10 mouse cellular contexts compared by ENCODE assay signal in genomic region chr9:49275976-49276375, GRCm38 (mm10). TPM values are rescaled to one million over a fixed set of nuclear protein-coding genes. Genes with fewer than 3 reads are reported as not detected.
DNase-seq lines count a peak whose midpoint lies in the region; ATAC-seq lines count a peak whose summit lies in the region.
"Had no signal": no experiment of that assay in that cellular context is flagged by ENCODE, and none has a peak within 500 bp of the region (broad histone marks: within the 10 kb centered on the region; RNA-seq: fewer than 3 reads in every experiment).

No protein-coding gene starts in this region.

- WGBS in forebrain, embryonic 15.5 days, result 19% methylated on average over 4 of the region's 4 CpGs
- WGBS in forebrain, embryonic 12.5 days, result 57% methylated on average over 4 of the region's 4 CpGs
- WGBS in neural tube, embryonic 13.5 days, result 37% methylated on average over 4 of the region's 4 CpGs
- WGBS in neural tube, embryonic 15.5 days, result 24% methylated on average over 4 of the region's 4 CpGs
- WGBS in forebrain, embryonic 16.5 days, result 21% methylated on average over 4 of the region's 4 CpGs
- 35% methylated on average over 4 of the region's 4 CpGs for WGBS in lung, embryonic 16.5 days

- no peaks in the 10 kb centered on the region for H3K27me3 ChIP-seq in forebrain, embryonic 15.5 days
- H3K27me3 ChIP-seq in forebrain, embryonic 12.5 days, result no peaks in the 10 kb centered on the region
- H3K27me3 ChIP-seq in neural tube, embryonic 13.5 days, result no peaks in the 10 kb centered on the region
- no peaks in the 10 kb centered on the region for H3K27me3 ChIP-seq in neural tube, embryonic 15.5 days (replicated peaks)
- H3K27me3 ChIP-seq in forebrain, embryonic 16.5 days (replicated peaks; ENCODE audit: control insufficient read depth, insufficient read depth, low read length), result no peaks in the 10 kb centered on the region
- H3K27me3 ChIP-seq in lung, embryonic 16.5 days (ENCODE audit: control insufficient read depth, insufficient read depth, low read depth, low read length), result no peaks in the 10 kb centered on the region
- H3K27me3 ChIP-seq: embryonic facial prominence, embryonic 12.5 days had no signal

- no peaks in the 10 kb centered on the region for H3K9me3 ChIP-seq in forebrain, embryonic 15.5 days
- H3K9me3 ChIP-seq in forebrain, embryonic 12.5 days, result no peaks in the 10 kb centered on the region
- H3K9me3 ChIP-seq in neural tube, embryonic 13.5 days, result no peaks in the 10 kb centered on the region
- no peaks in the 10 kb centered on the region for H3K9me3 ChIP-seq in neural tube, embryonic 15.5 days (replicated peaks)
- no peaks in the 10 kb centered on the region for H3K9me3 ChIP-seq in forebrain, embryonic 16.5 days (ENCODE audit: control insufficient read depth, low read length)
- H3K9me3 ChIP-seq in lung, embryonic 16.5 days (ENCODE audit: control insufficient read depth, low read length), result no peaks in the 10 kb centered on the region
- H3K9me3 ChIP-seq: embryonic facial prominence, embryonic 12.5 days had no signal

- ATAC-seq in forebrain, embryonic 15.5 days (replicated peaks), result peak; percentile 61; the same call in 1 of the 2 replicates
- no peak for ATAC-seq in forebrain, embryonic 12.5 days (ENCODE audit: low FRiP score)
- peak; percentile 78; the same call in 1 of the 2 replicates for ATAC-seq in neural tube, embryonic 13.5 days (ENCODE audit: low read depth)
- ATAC-seq in neural tube, embryonic 15.5 days (ENCODE audit: low FRiP score), result no peak
- ATAC-seq in forebrain, embryonic 16.5 days, result peak; percentile 61
- ATAC-seq in lung, embryonic 16.5 days (ENCODE audit: low read depth), result peak; percentile 80

- peaks cover 13% of the 10 kb centered on the region for H3K4me1 ChIP-seq in forebrain, embryonic 15.5 days
- H3K4me1 ChIP-seq in forebrain, embryonic 12.5 days, result peaks cover 2% of the 10 kb centered on the region
- peaks cover 21% of the 10 kb centered on the region for H3K4me1 ChIP-seq in neural tube, embryonic 13.5 days (replicated peaks)
- H3K4me1 ChIP-seq in neural tube, embryonic 15.5 days, result peaks cover 8% of the 10 kb centered on the region
- peaks cover 9% of the 10 kb centered on the region for H3K4me1 ChIP-seq in forebrain, embryonic 16.5 days (replicated peaks; ENCODE audit: control insufficient read depth, insufficient read depth, low read length)
- H3K4me1 ChIP-seq in lung, embryonic 16.5 days (replicated peaks; ENCODE audit: control insufficient read depth, insufficient read depth, low read length), result 0 out of 2 replicates have a peak, but pooled peaks cover 4% of the 10 kb centered on the region
- H3K4me1 ChIP-seq: embryonic facial prominence, embryonic 12.5 days had no signal

- DNase-seq in B cell, adult 2 months, result no peak
- DNase-seq: adrenal gland, postnatal 25 days had no signal

- H3K4me2 ChIP-seq in forebrain, embryonic 15.5 days (replicated peaks), result no peak overlapping the region
- H3K4me2 ChIP-seq in forebrain, embryonic 12.5 days, result no peak overlapping the region
- H3K4me2 ChIP-seq in neural tube, embryonic 13.5 days, result no peak overlapping the region
- H3K4me2 ChIP-seq in neural tube, embryonic 15.5 days, result no peak overlapping the region
- no peak overlapping the region for H3K4me2 ChIP-seq in forebrain, embryonic 16.5 days (ENCODE audit: low read length)
- no peak overlapping the region for H3K4me2 ChIP-seq in lung, embryonic 16.5 days (ENCODE audit: low read depth, low read length)
- H3K4me2 ChIP-seq: embryonic facial prominence, embryonic 12.5 days; midbrain, embryonic 11.5 days had no signal

- H3K27ac ChIP-seq in forebrain, embryonic 15.5 days (replicated peaks), result 0 out of 2 replicates have a peak overlapping the region, but pooled peaks have one; percentile 1
- no peak overlapping the region for H3K27ac ChIP-seq in forebrain, embryonic 12.5 days
- no peak overlapping the region for H3K27ac ChIP-seq in neural tube, embryonic 13.5 days (replicated peaks)
- no peak overlapping the region for H3K27ac ChIP-seq in neural tube, embryonic 15.5 days (replicated peaks)
- no peak overlapping the region for H3K27ac ChIP-seq in forebrain, embryonic 16.5 days (ENCODE audit: low read length)
- H3K27ac ChIP-seq in lung, embryonic 16.5 days (ENCODE audit: low read length), result no peak overlapping the region
- H3K27ac ChIP-seq: embryonic facial prominence, embryonic 12.5 days had no signal

- H3K36me3 ChIP-seq in forebrain, embryonic 15.5 days, result no peaks in the 10 kb centered on the region
- no peaks in the 10 kb centered on the region for H3K36me3 ChIP-seq in forebrain, embryonic 12.5 days (replicated peaks)
- no peaks in the 10 kb centered on the region for H3K36me3 ChIP-seq in neural tube, embryonic 13.5 days
- no peaks in the 10 kb centered on the region for H3K36me3 ChIP-seq in neural tube, embryonic 15.5 days
- H3K36me3 ChIP-seq in forebrain, embryonic 16.5 days (ENCODE audit: control insufficient read depth, insufficient read depth), result no peaks in the 10 kb centered on the region
- H3K36me3 ChIP-seq in lung, embryonic 16.5 days (ENCODE audit: control insufficient read depth, insufficient read depth, low read length), result no peaks in the 10 kb centered on the region
- H3K36me3 ChIP-seq: embryonic facial prominence, embryonic 12.5 days had no signal

- H3K4me3 ChIP-seq in forebrain, embryonic 15.5 days, result no peak overlapping the region
- H3K4me3 ChIP-seq in forebrain, embryonic 12.5 days (replicated peaks), result no peak overlapping the region
- no peak overlapping the region for H3K4me3 ChIP-seq in neural tube, embryonic 13.5 days
- H3K4me3 ChIP-seq in neural tube, embryonic 15.5 days (replicated peaks), result no peak overlapping the region
- H3K4me3 ChIP-seq in forebrain, embryonic 16.5 days (replicated peaks; ENCODE audit: low read length), result no peak overlapping the region
- H3K4me3 ChIP-seq in lung, embryonic 16.5 days (ENCODE audit: low read length), result no peak overlapping the region
- H3K4me3 ChIP-seq: embryonic facial prominence, embryonic 12.5 days had no signal

- H3K9ac ChIP-seq in forebrain, embryonic 15.5 days (replicated peaks), result no peak overlapping the region
- no peak overlapping the region for H3K9ac ChIP-seq in forebrain, embryonic 12.5 days
- H3K9ac ChIP-seq in neural tube, embryonic 13.5 days, result no peak overlapping the region
- no peak overlapping the region for H3K9ac ChIP-seq in neural tube, embryonic 15.5 days (replicated peaks)
- no peak overlapping the region for H3K9ac ChIP-seq in forebrain, embryonic 16.5 days (replicated peaks; ENCODE audit: low read depth, low read length)
- H3K9ac ChIP-seq in lung, embryonic 16.5 days (ENCODE audit: low read length), result no peak overlapping the region
- H3K9ac ChIP-seq: embryonic facial prominence, embryonic 12.5 days had no signal

RNA-seq across cellular contexts. Expression of gene Gm4894, which starts 25.6 kb away (rescaled TPM):
- polyA plus RNA-seq in forebrain, embryonic 15.5 days (2015; fragmentation: Nextera tagmentation; extraction: Ambion mirVana), result not detected in 2 replicates
- not detected in 2 replicates for polyA plus RNA-seq in forebrain, embryonic 12.5 days (2016; fragmentation: Nextera tagmentation; extraction: Ambion mirVana)
- polyA plus RNA-seq in neural tube, embryonic 13.5 days (2015; fragmentation: Nextera tagmentation; extraction: Ambion mirVana), result not detected in 2 replicates
- polyA plus RNA-seq in neural tube, embryonic 15.5 days (2015; fragmentation: Nextera tagmentation; extraction: Ambion mirVana), result not detected in 2 replicates
- polyA plus RNA-seq in forebrain, embryonic 16.5 days (2015; fragmentation: Nextera tagmentation; extraction: Ambion mirVana), result not detected in 2 replicates
- polyA plus RNA-seq in lung, embryonic 16.5 days (2015; fragmentation: Nextera tagmentation; extraction: Ambion mirVana), result not detected in 2 replicates
- polyA plus RNA-seq: embryonic facial prominence, embryonic 12.5 days; midbrain, embryonic 11.5 days had no signal

Comparison
In these comparisons a context has a peak if more than half of its experiments do, and no peak if none do; other contexts are left out.
1. ATAC-seq: peak in forebrain, embryonic 15.5 days (single experiment), neural tube, embryonic 13.5 days (single experiment), forebrain, embryonic 16.5 days (single experiment) and lung, embryonic 16.5 days (single experiment); none in forebrain, embryonic 12.5 days (single experiment) and neural tube, embryonic 15.5 days (single experiment).